ENCODE assay signal across 22 mouse cellular contexts in the genomic region with DNA sequence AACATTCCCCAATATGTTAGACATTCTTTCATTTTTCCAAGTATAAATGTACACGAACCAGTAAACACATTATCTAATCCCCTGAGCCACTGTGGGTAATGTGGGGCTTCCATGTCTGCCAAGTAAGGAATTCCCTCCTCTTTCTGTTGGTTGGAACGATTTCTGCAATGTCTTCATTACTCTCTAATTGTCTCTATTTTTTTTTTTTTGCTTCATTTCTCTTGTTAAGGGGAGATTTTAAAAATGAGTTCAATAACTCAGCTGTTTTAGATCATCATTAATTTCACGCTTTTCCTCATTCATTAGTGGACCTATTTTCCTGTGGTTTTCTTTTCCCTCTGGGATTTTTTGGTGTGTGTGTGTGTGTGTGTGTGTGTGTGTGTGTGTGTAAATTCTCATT.
DNase-seq lines count a peak whose midpoint lies in the region; ATAC-seq and TF ChIP-seq lines count a peak whose summit lies in the region.
"Had no signal": no experiment of that assay in that cellular context is flagged by ENCODE, and none has a peak within 500 bp of the region (broad histone marks: within the 10 kb centered on the region; RNA-seq: fewer than 3 reads in every experiment).

No protein-coding gene starts in this region.

- no peak for TF ChIP-seq CTCF in brain, embryonic 14.5 days (IDR thresholded peaks at IDR 0.05; ENCODE audit: borderline replicate concordance, extremely low read depth, insufficient read depth, insufficient read length)

- H3K36me3 ChIP-seq in forebrain, embryonic 14.5 days (ENCODE audit: control insufficient read depth, insufficient read depth, low read length), result no peaks in the 10 kb centered on the region
- no peaks in the 10 kb centered on the region for H3K36me3 ChIP-seq in forebrain, embryonic 16.5 days (ENCODE audit: control insufficient read depth, insufficient read depth)
- H3K36me3 ChIP-seq in midbrain, embryonic 14.5 days (ENCODE audit: control insufficient read depth, insufficient read depth, low read length), result no peaks in the 10 kb centered on the region
- H3K36me3 ChIP-seq in midbrain, embryonic 15.5 days (replicated peaks), result no peaks in the 10 kb centered on the region
- H3K36me3 ChIP-seq: embryonic facial prominence, embryonic 15.5 days; forebrain, embryonic 10.5 days; forebrain, embryonic 15.5 days; heart, embryonic 15.5 days had no signal

- no peak overlapping the region for H3K4me2 ChIP-seq in forebrain, embryonic 14.5 days (ENCODE audit: low read length)
- no peak overlapping the region for H3K4me2 ChIP-seq in forebrain, embryonic 16.5 days (ENCODE audit: low read length)
- H3K4me2 ChIP-seq in midbrain, embryonic 14.5 days (ENCODE audit: low read length), result no peak overlapping the region
- no peak overlapping the region for H3K4me2 ChIP-seq in midbrain, embryonic 15.5 days
- H3K4me2 ChIP-seq: embryonic facial prominence, embryonic 15.5 days; forebrain, embryonic 15.5 days; heart, embryonic 11.5 days; heart, embryonic 15.5 days had no signal

- no peaks in the 10 kb centered on the region for H3K4me1 ChIP-seq in forebrain, embryonic 14.5 days (ENCODE audit: control insufficient read depth, insufficient read depth, low read length)
- no peaks in the 10 kb centered on the region for H3K4me1 ChIP-seq in forebrain, embryonic 16.5 days (replicated peaks; ENCODE audit: control insufficient read depth, insufficient read depth, low read length)
- H3K4me1 ChIP-seq in midbrain, embryonic 14.5 days (ENCODE audit: control insufficient read depth, insufficient read depth, low read length), result no peaks in the 10 kb centered on the region
- H3K4me1 ChIP-seq in midbrain, embryonic 15.5 days, result no peaks in the 10 kb centered on the region
- H3K4me1 ChIP-seq: embryonic facial prominence, embryonic 15.5 days; forebrain, embryonic 10.5 days; forebrain, embryonic 15.5 days; heart, embryonic 15.5 days had no signal

- WGBS in forebrain, embryonic 14.5 days, result 40% methylated on average over 3 of the region's 3 CpGs
- WGBS in forebrain, embryonic 16.5 days, result 34% methylated on average over 3 of the region's 3 CpGs
- 56% methylated on average over 3 of the region's 3 CpGs for WGBS in midbrain, embryonic 14.5 days
- 51% methylated on average over 3 of the region's 3 CpGs for WGBS in midbrain, embryonic 15.5 days

- H3K27ac ChIP-seq in forebrain, embryonic 14.5 days (ENCODE audit: low read depth, low read length), result no peak overlapping the region
- H3K27ac ChIP-seq in forebrain, embryonic 16.5 days (ENCODE audit: low read length), result no peak overlapping the region
- no peak overlapping the region for H3K27ac ChIP-seq in midbrain, embryonic 14.5 days (replicated peaks; ENCODE audit: low read depth, low read length)
- H3K27ac ChIP-seq in midbrain, embryonic 15.5 days, result no peak overlapping the region
- H3K27ac ChIP-seq: embryonic facial prominence, embryonic 15.5 days; forebrain, embryonic 10.5 days; forebrain, embryonic 15.5 days; heart, adult 2 months; heart, embryonic 15.5 days had no signal

- no peak overlapping the region for H3K9ac ChIP-seq in forebrain, embryonic 14.5 days (ENCODE audit: low read length)
- no peak overlapping the region for H3K9ac ChIP-seq in forebrain, embryonic 16.5 days (replicated peaks; ENCODE audit: low read depth, low read length)
- H3K9ac ChIP-seq in midbrain, embryonic 14.5 days (replicated peaks; ENCODE audit: low read length), result no peak overlapping the region
- H3K9ac ChIP-seq in midbrain, embryonic 15.5 days, result no peak overlapping the region
- H3K9ac ChIP-seq: embryonic facial prominence, embryonic 15.5 days; forebrain, embryonic 15.5 days; heart, embryonic 15.5 days had no signal

- no peak for TF ChIP-seq POLR2A in brain, embryonic 14.5 days (IDR thresholded peaks at IDR 0.05; ENCODE audit: borderline replicate concordance, extremely low read depth, insufficient read depth, insufficient read length, poor library complexity, severe bottlenecking)

- no peak for ATAC-seq in forebrain, embryonic 14.5 days
- no peak for ATAC-seq in forebrain, embryonic 16.5 days
- no peak for ATAC-seq in midbrain, embryonic 14.5 days (ENCODE audit: low FRiP score, low TSS enrichment)
- ATAC-seq in midbrain, embryonic 15.5 days (replicated peaks), result no peak
- ATAC-seq: forebrain, embryonic 15.5 days; hindbrain, embryonic 16.5 days had no signal

- no peaks in the 10 kb centered on the region for H3K27me3 ChIP-seq in forebrain, embryonic 14.5 days (replicated peaks; ENCODE audit: control insufficient read depth, insufficient read depth, low read length)
- H3K27me3 ChIP-seq in forebrain, embryonic 16.5 days (replicated peaks; ENCODE audit: control insufficient read depth, insufficient read depth, low read length), result no peaks in the 10 kb centered on the region
- H3K27me3 ChIP-seq in midbrain, embryonic 14.5 days (ENCODE audit: control insufficient read depth, insufficient read depth, low read length), result no peaks in the 10 kb centered on the region
- H3K27me3 ChIP-seq in midbrain, embryonic 15.5 days (replicated peaks), result no peaks in the 10 kb centered on the region
- H3K27me3 ChIP-seq: CH12.LX; forebrain, embryonic 15.5 days; heart, embryonic 15.5 days had no signal

- peak; percentile 36 for DNase-seq in forebrain, embryonic 14.5 days (ENCODE audit: low spot score)
- DNase-seq in midbrain, embryonic 14.5 days, result peak; percentile 36
- DNase-seq in brain, embryonic 14.5 days (ENCODE audit: low read depth), result peak; percentile 64
- DNase-seq in right cerebral cortex, postnatal 25 days, result no peak
- DNase-seq: adrenal gland, adult 8-10 months; adrenal gland, postnatal 36 days; cerebellum, adult 11 months; cerebellum, adult 9-10 months; cerebellum, postnatal 36 days; gastrocnemius, postnatal 14 days; heart, adult 2 months; heart, postnatal 14 days had no signal

- no peak overlapping the region for H3K4me3 ChIP-seq in forebrain, embryonic 14.5 days (ENCODE audit: low read depth, low read length)
- H3K4me3 ChIP-seq in forebrain, embryonic 16.5 days (replicated peaks; ENCODE audit: low read length), result no peak overlapping the region
- H3K4me3 ChIP-seq in midbrain, embryonic 14.5 days (replicated peaks; ENCODE audit: low read depth, low read length), result no peak overlapping the region
- no peak overlapping the region for H3K4me3 ChIP-seq in midbrain, embryonic 15.5 days
- H3K4me3 ChIP-seq: embryonic facial prominence, embryonic 15.5 days; erythroblast, embryonic 14.5 days; forebrain, embryonic 10.5 days; forebrain, embryonic 15.5 days; heart, adult 2 months; heart, embryonic 15.5 days had no signal

- no peaks in the 10 kb centered on the region for H3K9me3 ChIP-seq in forebrain, embryonic 14.5 days (replicated peaks; ENCODE audit: control insufficient read depth, low read length)
- H3K9me3 ChIP-seq in forebrain, embryonic 16.5 days (ENCODE audit: control insufficient read depth, low read length), result 0 out of 2 replicates have a peak, but pooled peaks cover under 1% of the 10 kb centered on the region
- H3K9me3 ChIP-seq in midbrain, embryonic 14.5 days (ENCODE audit: control insufficient read depth, low read length), result no peaks in the 10 kb centered on the region
- H3K9me3 ChIP-seq in midbrain, embryonic 15.5 days, result no peaks in the 10 kb centered on the region
- H3K9me3 ChIP-seq: embryonic facial prominence, embryonic 15.5 days; forebrain, embryonic 10.5 days; forebrain, embryonic 15.5 days; heart, embryonic 15.5 days had no signal
